Mouse (Mus musculus) heart, embryonic 16.5 days (tissue): ENCODE data around the gene Fam169b. TPM values are rescaled to one million over a fixed set of nuclear protein-coding genes. Genes with fewer than 3 reads are reported as not detected.
A peak's percentile ranks its signal among the peaks of the same experiment; 100 is the strongest.

ENCODE experiments used
- ATAC-seq: fragments of 200-750 bp; cut with Nextera tagmentation; replicated peaks from 2 replicates; pipeline ENCODE4 v1.8.0; 2017; ENCODE audit warnings: moderate number of reproducible peaks; ENCODE audit not compliant: insufficient read depth, low FRiP score; ENCODE audit errors: extremely low read depth
- H3K27ac ChIP-seq: fragments of 300-500 bp; sonication (generic); 2 replicates; pipeline ENCODE4 v1.5.1; 2014; ENCODE audit warnings: mild to moderate bottlenecking, low read length, control low read depth, moderate library complexity
- H3K27me3 ChIP-seq: fragments of 300-500 bp; sonication (generic); 2 replicates; pipeline ENCODE4 v1.6.1; 2014; ENCODE audit warnings: low read length, mixed read lengths; ENCODE audit not compliant: control insufficient read depth, insufficient read depth
- H3K36me3 ChIP-seq: fragments of 300-500 bp; sonication (generic); 2 replicates; pipeline ENCODE4 v1.6.1; 2014; ENCODE audit not compliant: control insufficient read depth, insufficient read depth
- H3K4me1 ChIP-seq: fragments of 300-500 bp; sonication (generic); 2 replicates; pipeline ENCODE4 v1.6.1; 2014; ENCODE audit warnings: low read length, mixed read lengths; ENCODE audit not compliant: control insufficient read depth, insufficient read depth
- H3K4me2 ChIP-seq: fragments of 300-500 bp; sonication (generic); 2 replicates; pipeline ENCODE4 v1.6.1; 2014; ENCODE audit warnings: low read depth, mild to moderate bottlenecking, control low read depth, low read length
- H3K4me3 ChIP-seq: fragments of 300-500 bp; sonication (generic); 2 replicates; pipeline ENCODE4 v1.5.1; 2014; ENCODE audit warnings: mild to moderate bottlenecking, control low read depth, low read length
- H3K9ac ChIP-seq: fragments of 300-500 bp; sonication (generic); 2 replicates; pipeline ENCODE4 v1.6.1; 2014; ENCODE audit warnings: low read length, control low read depth
- H3K9me3 ChIP-seq: fragments of 300-500 bp; sonication (generic); replicated peaks from 2 replicates; pipeline ENCODE4 v1.6.1; 2016; ENCODE audit warnings: low read length; ENCODE audit not compliant: control insufficient read depth
- WGBS: fragments of 180-500 bp; shearing (Covaris S2); extraction: QIAGEN DNeasy Blood & Tissue Kit; methylation state at CpG from one replicate; pipeline ENCODE4 v1.1.7; 2014; 5-methylcytosine and 5-hydroxymethylcytosine counted together
- polyA plus RNA-seq: library from polyadenylated mRNA; unstranded; fragments of >200 nt; fragmentation: Nextera tagmentation; extraction: Ambion mirVana; gene quantifications from 2 replicates; pipeline ENCODE4 v1.2.1, GENCODE M21; 2015

Gene Fam169b
- polyA plus RNA-seq, 1 experiment from 2014 or later, result 15.1 TPM

- WGBS, result 79% methylated on average over 8 of the region's 8 CpGs
- ATAC-seq, result no peak
These were observed 36.8 kb upstream of the Fam169b start for GRCm38 (mm10) chr7:68236817-68237216.

GRCm38 (mm10) chr7:68239220-68239827 is 34.3 kb upstream of the Fam169b start:
- Histone ChIP-seq H3K27ac (no peak overlapping the region), H3K4me2 (no peak overlapping the region), H3K4me3 (no peak overlapping the region), H3K9me3 (no peaks in the 10 kb centered on the region), H3K36me3 (no peaks in the 10 kb centered on the region), H3K9ac (no peak overlapping the region), H3K27me3 (no peaks in the 10 kb centered on the region), H3K4me1 (no peaks in the 10 kb centered on the region)
- no peak for ATAC-seq
- 48% methylated on average over 11 of the region's 11 CpGs for WGBS

More at GRCm38 (mm10) chr7:68236817-68237216, 36.8 kb upstream of the Fam169b start:
- no peak overlapping the region for H3K4me3 ChIP-seq
- H3K9me3 ChIP-seq, result no peaks in the 10 kb centered on the region
- peaks cover 15% of the 10 kb centered on the region for H3K4me1 ChIP-seq
- no peaks in the 10 kb centered on the region for H3K36me3 ChIP-seq
- H3K27ac ChIP-seq, result no peak overlapping the region
- H3K27me3 ChIP-seq, result no peaks in the 10 kb centered on the region
- H3K4me2 ChIP-seq, result no peak overlapping the region
- no peak overlapping the region for H3K9ac ChIP-seq

GRCm38 (mm10) chr7:68241205-68241604 is 32.4 kb upstream of the Fam169b start:
- Histone ChIP-seq H3K9me3 (no peaks in the 10 kb centered on the region), H3K27me3 (no peaks in the 10 kb centered on the region), H3K27ac (no peak overlapping the region), H3K4me3 (no peak overlapping the region), H3K36me3 (no peaks in the 10 kb centered on the region), H3K4me2 (no peak overlapping the region), H3K9ac (no peak overlapping the region), H3K4me1 (no peaks in the 10 kb centered on the region)
- WGBS, result 75% methylated on average over 9 of the region's 9 CpGs
- no peak for ATAC-seq

- H3K4me3 ChIP-seq, result no peak overlapping the region
- no peak overlapping the region for H3K27ac ChIP-seq
- H3K9me3 ChIP-seq, result peaks cover 4% of the 10 kb centered on the region
- H3K9ac ChIP-seq, result no peak overlapping the region
- H3K36me3 ChIP-seq, result no peaks in the 10 kb centered on the region
- H3K4me1 ChIP-seq, result no peaks in the 10 kb centered on the region
- no peaks in the 10 kb centered on the region for H3K27me3 ChIP-seq
- 53% methylated on average over 4 of the region's 4 CpGs for WGBS
- no peak overlapping the region for H3K4me2 ChIP-seq
- ATAC-seq, result no peak
These were observed 28.0 kb upstream of the Fam169b start for GRCm38 (mm10) chr7:68245681-68246080.

GRCm38 (mm10) chr7:68246249-68246648 is 27.4 kb upstream of the Fam169b start:
- peaks cover 4% of the 10 kb centered on the region for H3K9me3 ChIP-seq
- H3K9ac ChIP-seq, result no peak overlapping the region
- ATAC-seq, result no peak
- no peaks in the 10 kb centered on the region for H3K27me3 ChIP-seq
- 79% methylated on average over 8 of the region's 8 CpGs for WGBS
- no peaks in the 10 kb centered on the region for H3K4me1 ChIP-seq
- no peaks in the 10 kb centered on the region for H3K36me3 ChIP-seq
- H3K4me3 ChIP-seq, result no peak overlapping the region
- no peak overlapping the region for H3K27ac ChIP-seq
- no peak overlapping the region for H3K4me2 ChIP-seq

- no peak overlapping the region for H3K9ac ChIP-seq
- no peaks in the 10 kb centered on the region for H3K4me1 ChIP-seq
- H3K4me2 ChIP-seq, result no peak overlapping the region
- no peak overlapping the region for H3K27ac ChIP-seq
- no peaks in the 10 kb centered on the region for H3K36me3 ChIP-seq
- H3K27me3 ChIP-seq, result no peaks in the 10 kb centered on the region
- H3K4me3 ChIP-seq, result no peak overlapping the region
- WGBS, result 57% methylated on average over 1 of the region's 1 CpGs
- ATAC-seq, result no peak
- peaks cover 4% of the 10 kb centered on the region for H3K9me3 ChIP-seq
These were observed 23.2 kb upstream of the Fam169b start for GRCm38 (mm10) chr7:68250411-68250810.

GRCm38 (mm10) chr7:68250902-68251301 is 22.7 kb upstream of the Fam169b start:
- 82% methylated on average over 3 of the region's 3 CpGs for WGBS
- H3K36me3 ChIP-seq, result no peaks in the 10 kb centered on the region
- no peak for ATAC-seq

GRCm38 (mm10) chr7:68257767-68258166 is 15.9 kb upstream of the Fam169b start:
- no peaks in the 10 kb centered on the region for H3K9me3 ChIP-seq
- H3K4me1 ChIP-seq, result peaks cover 18% of the 10 kb centered on the region
- peak overlapping the region; percentile 2; the same call in 1 of the 2 replicates for H3K4me2 ChIP-seq
- no peak for ATAC-seq
- H3K27ac ChIP-seq, result peak overlapping the region; percentile 55
- no peak overlapping the region for H3K9ac ChIP-seq
- no peaks in the 10 kb centered on the region for H3K27me3 ChIP-seq
- no peak overlapping the region for H3K4me3 ChIP-seq
- 43% methylated on average over 2 of the region's 2 CpGs for WGBS
- H3K36me3 ChIP-seq, result no peaks in the 10 kb centered on the region

More at GRCm38 (mm10) chr7:68250902-68251301, 22.7 kb upstream of the Fam169b start:
- no peak overlapping the region for H3K9ac ChIP-seq
- H3K4me3 ChIP-seq, result no peak overlapping the region
- peaks cover 4% of the 10 kb centered on the region for H3K9me3 ChIP-seq
- H3K27ac ChIP-seq, result no peak overlapping the region
- H3K4me1 ChIP-seq, result no peaks in the 10 kb centered on the region
- H3K27me3 ChIP-seq, result no peaks in the 10 kb centered on the region
- no peak overlapping the region for H3K4me2 ChIP-seq

GRCm38 (mm10) chr7:68258326-68259150 is 15.1 kb upstream of the Fam169b start:
- H3K4me3 ChIP-seq, result no peak overlapping the region
- H3K4me1 ChIP-seq, result peaks cover 23% of the 10 kb centered on the region
- H3K36me3 ChIP-seq, result no peaks in the 10 kb centered on the region
- peak; percentile 87 for ATAC-seq
- H3K9me3 ChIP-seq, result no peaks in the 10 kb centered on the region
- no peaks in the 10 kb centered on the region for H3K27me3 ChIP-seq
- no peak overlapping the region for H3K9ac ChIP-seq
- WGBS, result 35% methylated on average over 17 of the region's 17 CpGs
- H3K4me2 ChIP-seq, result peak overlapping the region; percentile 2
- H3K27ac ChIP-seq, result peak overlapping the region; percentile 55
